Mouse (Mus musculus) ES-E14 (cell line): ENCODE data around the gene Rest.

Experiments used
- CHD2 ChIP-seq: IDR thresholded peaks from 2 replicates; pipeline ENCODE4 v1.6.1; 2014; ENCODE audit warnings: mild to moderate bottlenecking, low read depth, low read length, inconsistent platforms
- MAFK ChIP-seq: IDR thresholded peaks from 2 replicates; pipeline ENCODE4 v1.6.1; 2014; ENCODE audit warnings: mild to moderate bottlenecking, low read depth, low read length, inconsistent platforms; ENCODE audit not compliant: insufficient read depth
- ZNF384 ChIP-seq: IDR thresholded peaks from 2 replicates; pipeline ENCODE4 v1.6.1; 2012; ENCODE audit warnings: low read depth, low read length, inconsistent platforms

GRCm38 (mm10) chr5:77261137-77261536 is 4.2 kb upstream of the Rest start:
- TF ChIP-seq CHD2 (no peak), MAFK (no peak), ZNF384 (no peak)
